ENCODE assay signal across 9 mouse cellular contexts in the genomic region with DNA sequence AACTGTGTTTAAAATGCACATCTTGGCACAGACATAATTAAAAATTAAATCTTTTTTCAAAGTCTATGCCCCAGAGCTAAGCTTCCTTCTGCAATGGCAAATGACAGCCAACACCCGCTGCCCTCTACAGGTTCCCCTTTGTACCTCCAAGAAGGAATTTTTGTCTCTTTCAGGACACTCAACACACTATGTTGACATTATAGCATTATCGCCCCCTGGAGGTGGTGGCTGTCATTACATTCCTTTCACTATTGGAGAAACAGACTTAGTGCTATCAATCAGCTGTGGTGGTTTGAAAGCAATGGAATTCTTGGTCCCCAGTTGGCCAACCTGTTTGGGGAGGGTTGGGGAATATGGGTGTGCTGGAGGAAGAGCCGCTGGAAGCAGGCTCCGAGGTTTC. TPM values are rescaled to one million over a fixed set of nuclear protein-coding genes. Genes with fewer than 3 reads are reported as not detected.
A peak's percentile ranks its signal among the peaks of the same experiment; 100 is the strongest.
DNase-seq lines count a peak whose midpoint lies in the region; ATAC-seq lines count a peak whose summit lies in the region.
"Had no signal": no experiment of that assay in that cellular context is flagged by ENCODE, and none has a peak within 500 bp of the region (broad histone marks: within the 10 kb centered on the region; RNA-seq: fewer than 3 reads in every experiment).

No protein-coding gene starts in this region.

- no peak overlapping the region for H3K4me3 ChIP-seq in midbrain, embryonic 14.5 days (replicated peaks; ENCODE audit: low read depth, low read length)
- H3K4me3 ChIP-seq in midbrain, embryonic 15.5 days, result no peak overlapping the region
- H3K4me3 ChIP-seq: heart, embryonic 13.5 days had no signal

- no peaks in the 10 kb centered on the region for H3K9me3 ChIP-seq in midbrain, embryonic 14.5 days (ENCODE audit: control insufficient read depth, low read length)
- H3K9me3 ChIP-seq in midbrain, embryonic 15.5 days, result no peaks in the 10 kb centered on the region
- H3K9me3 ChIP-seq: heart, embryonic 13.5 days had no signal

- H3K36me3 ChIP-seq in midbrain, embryonic 14.5 days (ENCODE audit: control insufficient read depth, insufficient read depth, low read length), result no peaks in the 10 kb centered on the region
- H3K36me3 ChIP-seq in midbrain, embryonic 15.5 days (replicated peaks), result no peaks in the 10 kb centered on the region
- H3K36me3 ChIP-seq: heart, embryonic 13.5 days had no signal

- H3K9ac ChIP-seq in midbrain, embryonic 14.5 days (replicated peaks; ENCODE audit: low read length), result no peak overlapping the region
- no peak overlapping the region for H3K9ac ChIP-seq in midbrain, embryonic 15.5 days
- H3K9ac ChIP-seq: heart, embryonic 13.5 days had no signal

- no peak overlapping the region for H3K4me2 ChIP-seq in midbrain, embryonic 14.5 days (ENCODE audit: low read length)
- no peak overlapping the region for H3K4me2 ChIP-seq in midbrain, embryonic 15.5 days
- H3K4me2 ChIP-seq: heart, embryonic 13.5 days had no signal

- 0 out of 2 replicates have a peak, but pooled peaks cover 3% of the 10 kb centered on the region for H3K4me1 ChIP-seq in midbrain, embryonic 14.5 days (ENCODE audit: control insufficient read depth, insufficient read depth, low read length)
- H3K4me1 ChIP-seq in midbrain, embryonic 15.5 days, result no peaks in the 10 kb centered on the region

- DNase-seq in heart, adult 11 months, result peak; percentile 87
- DNase-seq in heart, adult 9 months (ENCODE audit: low spot score in 2 of 2), result no peak
- peak; percentile 73 for DNase-seq in midbrain, embryonic 14.5 days
- peak; percentile 56 for DNase-seq in cerebellum, adult 11-12 months
- DNase-seq in induced T-regulatory cell, adult 2 months (ENCODE audit: low read depth), result peak; percentile 61
- peak; percentile 75 for DNase-seq in retina, embryonic 14.5 days (ENCODE audit: low spot score)
- no peak for DNase-seq in spleen, adult 12 weeks (ENCODE audit: low spot score)

- 28% methylated on average over 4 of the region's 4 CpGs for WGBS in midbrain, embryonic 14.5 days
- WGBS in midbrain, embryonic 15.5 days, result 33% methylated on average over 4 of the region's 4 CpGs

- no peaks in the 10 kb centered on the region for H3K27me3 ChIP-seq in midbrain, embryonic 14.5 days (ENCODE audit: control insufficient read depth, insufficient read depth, low read length)
- H3K27me3 ChIP-seq in midbrain, embryonic 15.5 days (replicated peaks), result no peaks in the 10 kb centered on the region
- H3K27me3 ChIP-seq: heart, embryonic 13.5 days had no signal

- no peak for ATAC-seq in midbrain, embryonic 14.5 days (ENCODE audit: low FRiP score, low TSS enrichment)
- ATAC-seq in midbrain, embryonic 15.5 days (replicated peaks), result no peak

- no peak overlapping the region for H3K27ac ChIP-seq in midbrain, embryonic 14.5 days (replicated peaks; ENCODE audit: low read depth, low read length)
- no peak overlapping the region for H3K27ac ChIP-seq in midbrain, embryonic 15.5 days
- H3K27ac ChIP-seq: heart, embryonic 13.5 days had no signal

RNA-seq across cellular contexts. Expression of gene Pink1, which starts 13.9 kb away (rescaled TPM):
- polyA plus RNA-seq in midbrain, embryonic 14.5 days (2014; fragmentation: Nextera tagmentation; extraction: Ambion mirVana), result 54.1 and 74.7 TPM in 2 replicates
- polyA plus RNA-seq in midbrain, embryonic 15.5 days (2015; fragmentation: Nextera tagmentation; extraction: Ambion mirVana), result 105 and 113 TPM in 2 replicates

RNA-seq across cellular contexts. Expression of gene Cda, which starts 27.8 kb away (rescaled TPM):
- 2.4 and 4.6 TPM in 2 replicates for polyA plus RNA-seq in midbrain, embryonic 14.5 days (2014; fragmentation: Nextera tagmentation; extraction: Ambion mirVana)
- 4.4 and 4.6 TPM in 2 replicates for polyA plus RNA-seq in midbrain, embryonic 15.5 days (2015; fragmentation: Nextera tagmentation; extraction: Ambion mirVana)

RNA-seq across cellular contexts. Expression of gene Ddost, which starts 35.4 kb away (rescaled TPM):
- polyA plus RNA-seq in midbrain, embryonic 14.5 days (2014; fragmentation: Nextera tagmentation; extraction: Ambion mirVana), result 177 and 184 TPM in 2 replicates
- polyA plus RNA-seq in midbrain, embryonic 15.5 days (2015; fragmentation: Nextera tagmentation; extraction: Ambion mirVana), result 203 and 212 TPM in 2 replicates

RNA-seq across cellular contexts. Expression of gene Fam43b, which starts 56.4 kb away (rescaled TPM):
- polyA plus RNA-seq in midbrain, embryonic 14.5 days (2014; fragmentation: Nextera tagmentation; extraction: Ambion mirVana), result 5.4 and 6.7 TPM in 2 replicates
- polyA plus RNA-seq in midbrain, embryonic 15.5 days (2015; fragmentation: Nextera tagmentation; extraction: Ambion mirVana), result 9.1 and 11.1 TPM in 2 replicates
- polyA plus RNA-seq: heart, embryonic 13.5 days had no signal

Comparison
In these comparisons a context has a peak if more than half of its experiments do, and no peak if none do; other contexts are left out.
1. DNase-seq: peak in heart, adult 11 months (single experiment), midbrain, embryonic 14.5 days (single experiment), cerebellum, adult 11-12 months (single experiment), induced T-regulatory cell, adult 2 months (single experiment) and retina, embryonic 14.5 days (single experiment); none in heart, adult 9 months (0 of 2) and spleen, adult 12 weeks (single experiment).